Mouse (Mus musculus): ENCODE measurements around the gene Serf2. TPM values are rescaled to one million over a fixed set of nuclear protein-coding genes. Genes with fewer than 3 reads are reported as not detected.
A peak's percentile ranks its signal among the peaks of the same experiment; 100 is the strongest.

The Serf2 gene
- total RNA-seq (2021), result 100 to 1,000 TPM; 363 to 372 TPM
- long read RNA-seq, experiment 1, transcript Serf2-203 (2 exons, 3,105 nt), result minor isoform, 8 of 195 reads
- long read RNA-seq, experiment 1, transcript Serf2-204 (3 exons, 3,056 nt), result major isoform, 171 of 195 reads
- long read RNA-seq, experiment 1, partial matches to known transcripts, result 4 of 195 reads
- long read RNA-seq, experiment 1, other reads (novel, unspliced or antisense), result 9 of 195 reads
- long read RNA-seq, experiment 2, transcript Serf2-201 (3 exons, 525 nt), result minor isoform, 5 of 495 reads
- long read RNA-seq, experiment 2, transcript Serf2-204 (3 exons, 3,056 nt), result major isoform, 450 of 495 reads
- long read RNA-seq, experiment 2, partial matches to known transcripts, result 1 of 495 reads
- long read RNA-seq, experiment 2, other reads (novel, unspliced or antisense), result 36 of 495 reads

- DNase-seq (ENCODE audit: low spot score in 2 of 2), result peak; percentile 99
These were observed at the start of gene Serf2 for GRCm38 (mm10) chr2:121448739-121449535. Gene Serf2, plus strand, starts transcription at chr2:121449195.

GRCm38 (mm10) chr2:121403296-121403695 lies 45.7 kb upstream of the Serf2 start:
- no peak for DNase-seq (ENCODE audit: low spot score in 2 of 2)

GRCm38 (mm10) chr2:121408160-121408559 lies 40.8 kb upstream of the Serf2 start:
- DNase-seq (ENCODE audit: low spot score in 2 of 2), result peak; percentile 36 to 48

GRCm38 (mm10) chr2:121412843-121413386 lies 36.1 kb upstream of the Serf2 start:
- DNase-seq (ENCODE audit: low spot score in 2 of 2), result peak in 1 of 2 experiments; percentile 49

- peak; percentile 93 to 95 for DNase-seq (ENCODE audit: low spot score in 2 of 2)
These were observed 35.5 kb upstream of the Serf2 start, which contains the start of the genes Pdia3 and Catsper2 for GRCm38 (mm10) chr2:121413387-121414042. Gene Pdia3, plus strand, starts transcription at chr2:121413775. Gene Catsper2, minus strand, starts transcription at chr2:121413792.

GRCm38 (mm10) chr2:121414139-121414685 lies 34.8 kb upstream of the Serf2 start:
- DNase-seq (ENCODE audit: low spot score in 2 of 2), result no peak

GRCm38 (mm10) chr2:121415103-121415502 lies 33.9 kb upstream of the Serf2 start:
- DNase-seq (ENCODE audit: low spot score in 2 of 2), result no peak

- no peak for DNase-seq (ENCODE audit: low spot score in 2 of 2)
These were observed 33.4 kb upstream of the Serf2 start for GRCm38 (mm10) chr2:121415591-121415990.

GRCm38 (mm10) chr2:121416356-121416755 lies 32.6 kb upstream of the Serf2 start:
- no peak for DNase-seq (ENCODE audit: low spot score in 2 of 2)

GRCm38 (mm10) chr2:121418476-121418875 lies 30.5 kb upstream of the Serf2 start:
- no peak for DNase-seq (ENCODE audit: low spot score in 2 of 2)

- no peak for DNase-seq (ENCODE audit: low spot score in 2 of 2)
These were observed 25.8 kb upstream of the Serf2 start for GRCm38 (mm10) chr2:121423166-121423565.

- DNase-seq (ENCODE audit: low spot score in 2 of 2), result no peak
These were observed 23.1 kb upstream of the Serf2 start for GRCm38 (mm10) chr2:121425890-121426289.

GRCm38 (mm10) chr2:121434854-121435253 lies 14.1 kb upstream of the Serf2 start:
- DNase-seq (ENCODE audit: low spot score in 2 of 2), result no peak

GRCm38 (mm10) chr2:121439746-121440145 lies 9.2 kb upstream of the Serf2 start:
- DNase-seq (ENCODE audit: low spot score in 2 of 2), result no peak

GRCm38 (mm10) chr2:121440834-121441605 lies 8.0 kb upstream of the Serf2 start:
- DNase-seq (ENCODE audit: low spot score in 2 of 2), result no peak

GRCm38 (mm10) chr2:121441800-121442199 lies 7.2 kb upstream of the Serf2 start:
- DNase-seq (ENCODE audit: low spot score in 2 of 2), result no peak

- DNase-seq (ENCODE audit: low spot score in 2 of 2), result peak; percentile 70 to 73
These were observed 6.5 kb upstream of the Serf2 start for GRCm38 (mm10) chr2:121442259-121443067.

- DNase-seq (ENCODE audit: low spot score in 2 of 2), result no peak
These were observed 6.0 kb upstream of the Serf2 start for GRCm38 (mm10) chr2:121443068-121443349.

- no peak for DNase-seq (ENCODE audit: low spot score in 2 of 2)
These were observed 4.8 kb upstream of the Serf2 start, which contains the start of gene Ell3 for GRCm38 (mm10) chr2:121444178-121444577. Gene Ell3, minus strand, starts transcription at chr2:121444278.
